Mouse (Mus musculus): ENCODE results near the gene Serpinb12. TPM values are rescaled to one million over a fixed set of nuclear protein-coding genes. Genes with fewer than 3 reads are reported as not detected.
"Not testable (repeated sequence)": the region's sequence is repeated elsewhere in the genome, so short reads cannot be mapped to it uniquely, and the experiment has no call there.

The Serpinb12 gene
- not detected in 2 replicates for polyA plus RNA-seq (2011; ENCODE audit: insufficient read depth, insufficient read length, low replicate concordance, missing spikeins)

DNA sequence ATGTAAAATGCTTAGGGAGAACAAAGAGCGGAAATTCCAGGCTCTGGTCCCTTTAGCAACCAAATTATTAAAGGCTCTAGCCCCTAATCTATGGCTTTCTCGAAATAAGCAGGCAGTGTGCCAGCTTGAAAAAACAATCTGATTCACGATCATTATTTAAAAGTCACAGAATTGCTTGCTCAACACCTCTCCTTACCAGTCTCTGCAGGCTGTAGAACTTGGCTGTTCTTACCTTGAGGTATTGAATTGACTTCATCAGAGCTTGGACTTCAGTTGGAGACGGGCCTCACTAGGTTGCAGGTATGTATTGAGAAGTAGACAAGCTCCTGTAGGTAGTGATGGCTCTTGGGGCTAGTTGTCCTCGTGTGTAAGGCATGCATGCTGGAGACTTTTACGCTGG lies at the start of gene Serpinb12:
Gene Serpinb12, plus strand, starts transcription at position 185 of the 400 bp plus-strand sequence.
- TF ChIP-seq CTCF (IDR thresholded peaks at IDR 0.05; ENCODE audit: control insufficient read depth, insufficient read depth, low read length), result no peak
- Histone ChIP-seq H3K4me1 (ENCODE audit: control insufficient read depth, insufficient read depth, low read length) (no peaks in the 10 kb centered on the region; the same call in 1 of the 2 replicates), H3K27ac (ENCODE audit: control insufficient read depth, insufficient read depth, low read depth, low read length, poor library complexity) (no peak within 1 kb of the TSS), H3K4me3 (replicated peaks; ENCODE audit: control insufficient read depth, low read depth, low read length) (no peak within 1 kb of the TSS)
- 67% methylated on average over 6 of the region's 6 CpGs for WGBS

DNA sequence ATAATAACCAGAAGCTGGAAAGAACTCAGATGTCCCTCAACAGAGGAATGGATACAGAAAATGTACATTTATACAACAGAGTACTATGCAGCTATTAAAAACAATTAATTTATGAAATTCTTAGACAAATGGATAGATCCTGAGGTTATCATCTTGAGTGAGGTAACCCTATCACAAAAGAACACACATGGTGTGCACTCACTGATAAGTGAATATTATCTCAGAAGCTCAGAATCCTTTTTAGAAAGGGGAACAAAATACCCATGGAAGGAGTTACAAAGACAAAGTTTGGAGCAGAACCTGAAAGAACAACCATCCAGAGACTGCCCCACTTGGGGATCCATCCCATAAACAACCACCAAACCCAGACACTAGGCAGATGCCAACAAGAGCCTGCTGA lies 39.1 kb upstream of the Serpinb12 start:
- not testable (repeated sequence) for H3K4me3 ChIP-seq (replicated peaks; ENCODE audit: control insufficient read depth, low read depth, low read length); H3K4me1 ChIP-seq (ENCODE audit: control insufficient read depth, insufficient read depth, low read length)

DNA sequence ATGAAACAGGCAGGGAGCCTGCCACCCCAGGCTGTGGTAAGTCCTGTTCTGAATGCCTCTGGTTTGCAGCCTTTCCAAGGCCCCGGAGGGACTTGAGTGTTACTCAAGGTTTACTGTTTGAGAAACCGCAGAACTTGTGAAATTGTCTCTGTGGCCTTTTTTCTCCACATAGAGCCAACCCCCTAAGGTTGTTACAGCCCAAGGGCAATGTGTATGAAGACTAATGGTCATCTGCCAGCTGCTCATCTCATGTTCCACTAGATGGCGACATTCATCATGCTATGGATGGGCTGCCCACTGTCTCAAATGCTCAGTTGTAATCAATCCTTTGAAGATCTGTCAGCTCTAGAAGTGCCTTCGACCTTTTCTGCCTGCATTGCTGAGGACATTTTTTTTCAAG lies 32.8 kb upstream of the Serpinb12 start:
- TF ChIP-seq POLR2A (IDR thresholded peaks at IDR 0.05; ENCODE audit: borderline replicate concordance, control insufficient read depth, low read depth, low read length) (no peak), CTCF (IDR thresholded peaks at IDR 0.05; ENCODE audit: control insufficient read depth, insufficient read depth, low read length) (peak; percentile 56)
- Histone ChIP-seq H3K4me3 (replicated peaks; ENCODE audit: control insufficient read depth, low read depth, low read length) (no peak overlapping the region), H3K27ac (ENCODE audit: control insufficient read depth, insufficient read depth, low read depth, low read length, poor library complexity) (no peak overlapping the region), H3K4me1 (ENCODE audit: control insufficient read depth, insufficient read depth, low read length) (no peaks in the 10 kb centered on the region)
- 5% methylated on average over 4 of the region's 4 CpGs for WGBS

More for the DNA sequence above, 39.1 kb upstream of the Serpinb12 start:
- not testable (repeated sequence) for H3K27ac ChIP-seq (ENCODE audit: control insufficient read depth, insufficient read depth, low read depth, low read length, poor library complexity)

DNA sequence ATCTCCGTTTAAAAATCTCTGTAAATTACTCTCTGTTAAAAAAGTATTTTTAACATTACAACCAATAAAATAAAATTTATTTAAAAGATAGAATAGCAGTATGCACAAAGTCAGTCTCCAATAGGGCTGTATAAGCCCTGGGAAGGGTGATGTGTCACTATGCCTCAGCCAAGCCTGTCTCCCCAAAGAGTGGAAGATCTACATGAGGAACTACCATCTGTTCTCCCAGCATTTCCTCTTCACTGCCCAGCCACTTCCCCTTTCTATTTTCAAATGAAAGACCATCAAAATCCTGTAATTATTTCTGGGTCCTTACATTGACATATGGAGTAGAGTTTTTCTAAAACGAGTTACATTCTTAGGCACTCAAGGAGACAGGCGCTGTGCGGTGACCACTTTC lies 2.3 kb upstream of the Serpinb12 start:
- no peak overlapping the region for H3K4me3 ChIP-seq (replicated peaks; ENCODE audit: control insufficient read depth, low read depth, low read length)
- no peaks in the 10 kb centered on the region; the same call in 1 of the 2 replicates for H3K4me1 ChIP-seq (ENCODE audit: control insufficient read depth, insufficient read depth, low read length)
- WGBS, result 7% methylated on average over 4 of the region's 4 CpGs

DNA sequence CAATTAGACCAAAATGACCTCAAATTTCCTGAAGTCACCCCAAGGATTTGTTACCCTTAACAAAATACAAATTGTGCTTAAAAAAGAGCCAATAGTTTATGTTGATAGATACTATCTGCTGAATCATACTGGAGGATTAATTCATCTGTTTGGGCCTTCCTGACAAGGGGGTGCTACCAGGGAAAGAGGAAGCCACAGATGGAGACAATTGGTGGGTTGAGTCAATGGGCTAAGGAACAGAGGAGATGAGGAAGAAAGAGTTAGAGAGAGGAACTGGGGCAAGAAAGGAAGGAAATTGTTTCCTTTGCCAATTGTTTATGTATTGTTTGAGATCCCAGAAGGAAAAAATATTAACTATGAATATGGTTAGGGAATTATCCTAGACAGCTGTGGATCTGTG lies 591 bp upstream of the Serpinb12 start:
- H3K4me3 ChIP-seq (replicated peaks; ENCODE audit: control insufficient read depth, low read depth, low read length), result no peak overlapping the region
- H3K27ac ChIP-seq (ENCODE audit: control insufficient read depth, insufficient read depth, low read depth, low read length, poor library complexity), result no peak overlapping the region
- no peak for TF ChIP-seq CTCF (IDR thresholded peaks at IDR 0.05; ENCODE audit: control insufficient read depth, insufficient read depth, low read length)
- no peak for TF ChIP-seq POLR2A (IDR thresholded peaks at IDR 0.05; ENCODE audit: borderline replicate concordance, control insufficient read depth, low read depth, low read length)
- H3K4me1 ChIP-seq (ENCODE audit: control insufficient read depth, insufficient read depth, low read length), result no peaks in the 10 kb centered on the region; the same call in 1 of the 2 replicates

More for the DNA sequence above, 2.3 kb upstream of the Serpinb12 start:
- no peak overlapping the region for H3K27ac ChIP-seq (ENCODE audit: control insufficient read depth, insufficient read depth, low read depth, low read length, poor library complexity)
- TF ChIP-seq POLR2A (IDR thresholded peaks at IDR 0.05; ENCODE audit: borderline replicate concordance, control insufficient read depth, low read depth, low read length), result no peak
- TF ChIP-seq CTCF (IDR thresholded peaks at IDR 0.05; ENCODE audit: control insufficient read depth, insufficient read depth, low read length), result no peak

DNA sequence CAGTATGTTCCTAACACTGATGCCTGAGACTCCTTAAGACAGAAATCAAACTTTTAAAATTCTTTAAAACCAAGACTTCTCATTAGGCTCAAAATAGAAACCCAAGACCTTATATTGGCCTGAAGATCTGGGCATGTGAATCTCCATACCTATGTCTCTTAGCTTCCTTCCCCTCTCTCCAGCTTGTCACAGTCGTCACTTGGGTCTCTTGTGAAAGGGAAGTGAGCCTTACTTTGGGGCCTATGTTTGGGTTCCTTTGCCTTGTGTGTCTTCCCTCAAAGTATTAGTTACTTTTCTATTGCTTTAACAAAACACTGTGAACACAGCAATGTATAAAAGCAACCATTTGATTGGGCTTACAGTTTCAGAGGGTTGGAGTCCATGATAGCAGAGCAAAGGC lies 13.0 kb downstream of the Serpinb12 start:
- TF ChIP-seq POLR2A (IDR thresholded peaks at IDR 0.05; ENCODE audit: borderline replicate concordance, control insufficient read depth, low read depth, low read length) (no peak), CTCF (IDR thresholded peaks at IDR 0.05; ENCODE audit: control insufficient read depth, insufficient read depth, low read length) (no peak)
- WGBS, result 25% methylated on average over 1 of the region's 1 CpGs
- Histone ChIP-seq H3K4me1 (ENCODE audit: control insufficient read depth, insufficient read depth, low read length) (no peaks in the 10 kb centered on the region), H3K4me3 (replicated peaks; ENCODE audit: control insufficient read depth, low read depth, low read length) (no peak overlapping the region), H3K27ac (ENCODE audit: control insufficient read depth, insufficient read depth, low read depth, low read length, poor library complexity) (no peak overlapping the region)

DNA sequence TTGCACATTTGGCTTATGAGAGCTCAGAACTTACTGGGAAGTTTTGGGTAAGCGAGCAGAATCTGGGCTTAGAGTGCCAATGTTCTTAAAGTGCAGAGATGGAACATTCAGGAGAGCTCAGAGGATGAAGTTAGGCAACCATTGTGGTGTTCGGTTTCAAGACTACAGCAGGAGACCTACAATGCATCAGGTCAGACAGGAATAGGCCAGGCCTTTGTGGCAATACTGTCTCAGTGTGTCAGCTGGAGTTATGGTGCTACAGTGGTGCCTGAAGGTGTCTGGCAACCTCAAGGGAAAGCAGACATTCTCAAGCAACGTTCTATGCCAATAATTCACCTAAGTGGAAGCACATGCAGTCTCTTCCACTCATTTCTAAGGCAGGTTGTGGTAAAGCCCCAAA lies 25.7 kb downstream of the Serpinb12 start:
- no peak for TF ChIP-seq CTCF (IDR thresholded peaks at IDR 0.05; ENCODE audit: control insufficient read depth, insufficient read depth, low read length)
- TF ChIP-seq POLR2A (IDR thresholded peaks at IDR 0.05; ENCODE audit: borderline replicate concordance, control insufficient read depth, low read depth, low read length), result no peak
- 61% methylated on average over 3 of the region's 3 CpGs for WGBS
- H3K4me3 ChIP-seq (replicated peaks; ENCODE audit: control insufficient read depth, low read depth, low read length), result no peak overlapping the region
- no peak overlapping the region for H3K27ac ChIP-seq (ENCODE audit: control insufficient read depth, insufficient read depth, low read depth, low read length, poor library complexity)
- no peaks in the 10 kb centered on the region; the same call in 1 of the 2 replicates for H3K4me1 ChIP-seq (ENCODE audit: control insufficient read depth, insufficient read depth, low read length)

DNA sequence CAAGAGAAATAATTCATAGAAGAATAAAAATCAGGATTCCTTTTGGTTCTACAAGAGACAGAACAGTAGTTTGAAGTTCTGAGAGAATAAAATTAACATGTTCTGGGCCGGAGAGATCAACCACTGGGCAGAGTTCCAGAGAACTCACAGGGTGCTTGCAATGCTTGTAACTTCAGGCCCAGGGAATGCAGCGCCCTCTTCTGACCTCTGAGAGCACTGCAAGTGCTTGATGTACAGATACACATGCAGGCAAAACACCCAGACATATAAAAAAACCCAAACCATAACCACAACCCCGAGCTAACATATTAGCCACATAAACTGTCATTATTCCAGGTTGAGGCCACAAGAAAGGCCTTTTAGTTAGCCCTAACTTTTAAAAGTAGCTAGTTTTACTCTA lies 26.8 kb downstream of the Serpinb12 start:
- TF ChIP-seq POLR2A (IDR thresholded peaks at IDR 0.05; ENCODE audit: borderline replicate concordance, control insufficient read depth, low read depth, low read length), result no peak
- peak; percentile 52 for TF ChIP-seq CTCF (IDR thresholded peaks at IDR 0.05; ENCODE audit: control insufficient read depth, insufficient read depth, low read length)
- no peak overlapping the region for H3K27ac ChIP-seq (ENCODE audit: control insufficient read depth, insufficient read depth, low read depth, low read length, poor library complexity)
- no peaks in the 10 kb centered on the region; the same call in 1 of the 2 replicates for H3K4me1 ChIP-seq (ENCODE audit: control insufficient read depth, insufficient read depth, low read length)
- WGBS, result 6% methylated on average over 3 of the region's 3 CpGs
- no peak overlapping the region for H3K4me3 ChIP-seq (replicated peaks; ENCODE audit: control insufficient read depth, low read depth, low read length)

DNA sequence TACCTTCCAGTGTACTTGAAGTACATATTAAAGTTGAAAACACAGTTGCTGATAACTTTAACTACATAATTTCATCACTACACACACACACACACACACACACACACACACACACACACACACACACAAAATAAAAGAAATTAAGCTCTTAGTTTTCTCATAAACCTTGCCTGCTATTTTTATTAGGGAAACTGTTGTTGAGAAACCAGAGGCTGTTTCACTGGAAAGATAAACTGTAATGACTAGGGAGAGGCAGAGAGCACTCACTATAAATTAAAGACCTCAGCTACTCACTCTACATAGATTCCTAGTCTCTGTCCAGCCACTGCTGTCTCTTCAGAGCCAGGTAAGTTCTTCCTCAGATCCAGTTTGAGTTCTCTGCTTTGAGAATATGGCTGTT lies 46.4 kb downstream of the Serpinb12 start, which contains the start of gene Serpinb13:
Gene Serpinb13, plus strand, starts transcription at position 301 of the 400 bp plus-strand sequence.
- Histone ChIP-seq H3K4me1 (ENCODE audit: control insufficient read depth, insufficient read depth, low read length) (no peaks in the 10 kb centered on the region), H3K27ac (ENCODE audit: control insufficient read depth, insufficient read depth, low read depth, low read length, poor library complexity) (no peak within 1 kb of the TSS), H3K4me3 (replicated peaks; ENCODE audit: control insufficient read depth, low read depth, low read length) (no peak within 1 kb of the TSS)
- no peak for TF ChIP-seq POLR2A (IDR thresholded peaks at IDR 0.05; ENCODE audit: borderline replicate concordance, control insufficient read depth, low read depth, low read length)
